Mouse (Mus musculus) neural tube, embryonic 11.5 days (tissue): ENCODE data around the gene Rbm25. TPM values are rescaled to one million over a fixed set of nuclear protein-coding genes. Genes with fewer than 3 reads are reported as not detected.

Experiments used
- ATAC-seq: fragments of 200-750 bp; cut with Nextera tagmentation; 2 replicates; pipeline ENCODE4 v1.8.0; 2017; ENCODE audit warnings: moderate number of reproducible peaks, mild to moderate bottlenecking, moderate TSS enrichment, moderate library complexity; ENCODE audit not compliant: insufficient read depth, low FRiP score, low TSS enrichment
- DNase-seq: peaks from one replicate; pipeline ENCODE4 v3.0.0-alpha.2; 2015; ENCODE audit warnings: low spot score
- H3K27ac ChIP-seq: fragments of 300-500 bp; sonication (generic); 2 replicates; pipeline ENCODE4 v1.5.1; 2014; ENCODE audit warnings: low read depth, mild to moderate bottlenecking, low read length
- H3K27me3 ChIP-seq: fragments of 300-500 bp; sonication (generic); 2 replicates; pipeline ENCODE4 v1.6.1; 2014; ENCODE audit warnings: mild to moderate bottlenecking, low read length, mixed read lengths; ENCODE audit not compliant: control insufficient read depth, insufficient read depth
- H3K36me3 ChIP-seq: fragments of 300-500 bp; sonication (generic); 2 replicates; pipeline ENCODE4 v1.6.1; 2014; ENCODE audit warnings: mild to moderate bottlenecking, low read length, moderate library complexity, mixed read lengths; ENCODE audit not compliant: control insufficient read depth, insufficient read depth
- H3K4me1 ChIP-seq: fragments of 300-500 bp; sonication (generic); 2 replicates; pipeline ENCODE4 v1.6.1; 2014; ENCODE audit warnings: low read length, mixed read lengths; ENCODE audit not compliant: control insufficient read depth, insufficient read depth
- H3K4me2 ChIP-seq: fragments of 300-500 bp; sonication (generic); 2 replicates; pipeline ENCODE4 v1.6.1; 2014; ENCODE audit warnings: low read depth, mild to moderate bottlenecking, moderate library complexity
- H3K4me3 ChIP-seq: fragments of 300-500 bp; sonication (generic); 2 replicates; pipeline ENCODE4 v1.5.1; 2014; ENCODE audit warnings: low read depth, low read length
- H3K9ac ChIP-seq: fragments of 300-500 bp; sonication (generic); 2 replicates; pipeline ENCODE4 v1.6.1; 2014; ENCODE audit warnings: mild to moderate bottlenecking, low read length
- H3K9me3 ChIP-seq: fragments of 300-500 bp; sonication (generic); 2 replicates; pipeline ENCODE4 v1.6.1; 2016; ENCODE audit warnings: low read length; ENCODE audit not compliant: control insufficient read depth
- WGBS: fragments of 180-500 bp; shearing (Covaris S2); extraction: QIAGEN DNeasy Blood & Tissue Kit; methylation state at CpG from one replicate; pipeline ENCODE4 v1.1.7; 2014; 5-methylcytosine and 5-hydroxymethylcytosine counted together
- polyA plus RNA-seq: library from polyadenylated mRNA; unstranded; fragments of >200 nt; fragmentation: Nextera tagmentation; extraction: Ambion mirVana; gene quantifications from 2 replicates; pipeline ENCODE4 v1.2.1, GENCODE M21; 2014

Gene Rbm25
- polyA plus RNA-seq, 1 experiment from 2014 or later: 251 TPM

- WGBS: 34% methylated on average over 4 of the region's 4 CpGs
- H3K4me1 ChIP-seq: no peaks in the 10 kb centered on the region
- no peak overlapping the region for H3K4me2 ChIP-seq
- H3K9me3 ChIP-seq: no peaks in the 10 kb centered on the region
- DNase-seq (peak; percentile 31), ATAC-seq (peak; percentile 60; the same call in 1 of the 2 replicates)
- peaks cover 2% of the 10 kb centered on the region for H3K36me3 ChIP-seq
- no peak overlapping the region for H3K9ac ChIP-seq
- no peak overlapping the region for H3K4me3 ChIP-seq
- no peak overlapping the region for H3K27ac ChIP-seq
- no peaks in the 10 kb centered on the region for H3K27me3 ChIP-seq
Measured at GRCm38 (mm10) chr12:83702796-83703195, 71.8 kb downstream of the Rbm25 start.

DNA sequence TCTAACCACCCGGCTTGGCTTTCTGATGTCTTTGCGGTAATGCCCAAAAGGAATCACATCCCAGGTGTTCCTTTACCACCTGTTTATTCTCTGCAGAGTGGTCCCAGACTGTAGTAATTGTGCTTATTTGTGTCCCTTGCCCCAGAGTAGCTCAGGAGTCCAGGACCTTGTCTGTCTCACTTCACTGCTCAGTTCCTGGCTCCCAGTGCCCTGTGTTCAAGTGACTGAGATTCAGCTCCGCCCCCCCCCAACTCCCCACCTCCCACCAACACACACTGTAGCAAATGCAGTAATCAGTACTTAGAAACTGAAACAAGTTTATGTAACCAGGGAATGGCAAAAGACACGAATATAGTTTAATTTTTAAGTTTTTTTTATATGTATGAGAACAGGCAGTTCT lies 75.9 kb downstream of the Rbm25 start:
- 66% methylated on average over 4 of the region's 4 CpGs for WGBS
- H3K36me3 ChIP-seq: peaks cover 2% of the 10 kb centered on the region; the same call in 1 of the 2 replicates

DNA sequence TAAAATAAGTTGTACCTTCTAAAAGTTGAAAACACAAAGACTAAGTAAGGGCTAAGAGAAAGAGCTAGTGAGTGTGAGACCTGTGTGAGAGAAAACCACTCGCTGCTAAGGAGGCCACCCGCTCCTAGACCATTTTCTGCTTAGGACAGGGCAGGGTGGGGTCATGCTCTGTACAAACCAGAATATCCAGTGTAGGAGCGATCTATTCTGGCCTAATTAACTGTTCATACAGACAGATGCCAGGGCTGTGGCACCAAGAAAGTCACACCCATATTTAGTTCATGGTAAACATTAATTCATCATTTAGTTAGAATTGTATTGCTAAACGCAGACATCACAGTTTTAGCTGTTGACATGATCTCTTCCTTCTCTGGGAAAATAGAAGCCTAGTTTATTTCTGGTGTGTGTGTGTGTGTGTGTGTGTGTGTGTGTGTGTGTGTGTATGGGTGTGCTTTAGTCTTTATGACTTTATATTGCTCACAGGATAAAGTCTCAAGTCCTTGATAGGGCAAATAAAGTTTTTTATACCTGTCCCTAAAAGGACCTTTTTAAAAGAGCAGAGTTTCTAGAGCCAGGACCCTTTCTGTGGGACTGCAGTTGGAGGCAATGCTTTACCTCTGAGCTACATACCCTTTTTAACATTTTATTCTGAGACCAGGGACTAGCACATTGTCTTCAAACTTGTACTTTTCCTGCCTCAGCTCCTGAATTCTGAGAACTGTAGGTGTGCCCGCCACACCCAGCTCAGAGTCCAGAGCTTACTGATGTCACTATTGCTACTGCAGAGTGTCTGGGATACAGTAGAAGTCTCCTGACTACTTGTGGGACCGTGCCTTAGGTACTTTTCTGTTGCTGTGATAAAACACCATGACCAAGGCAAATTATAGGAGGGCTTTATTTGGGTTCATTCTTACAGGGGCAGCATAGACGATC lies 77.4 kb downstream of the Rbm25 start:
- WGBS: 88% methylated on average over 7 of the region's 7 CpGs
- Histone ChIP-seq H3K36me3 (peaks cover 5% of the 10 kb centered on the region), H3K27me3 (no peaks in the 10 kb centered on the region), H3K9me3 (no peaks in the 10 kb centered on the region), H3K4me3 (no peak overlapping the region), H3K9ac (no peak overlapping the region), H3K4me2 (no peak overlapping the region), H3K27ac (no peak overlapping the region), H3K4me1 (no peaks in the 10 kb centered on the region)
- no peak for ATAC-seq
- DNase-seq: no peak

More for the DNA sequence above, 75.9 kb downstream of the Rbm25 start:
- DNase-seq (no peak), ATAC-seq (no peak)
- Histone ChIP-seq H3K9ac (no peak overlapping the region), H3K4me1 (no peaks in the 10 kb centered on the region), H3K27me3 (no peaks in the 10 kb centered on the region), H3K4me2 (no peak overlapping the region), H3K9me3 (no peaks in the 10 kb centered on the region), H3K27ac (no peak overlapping the region), H3K4me3 (no peak overlapping the region)

DNA sequence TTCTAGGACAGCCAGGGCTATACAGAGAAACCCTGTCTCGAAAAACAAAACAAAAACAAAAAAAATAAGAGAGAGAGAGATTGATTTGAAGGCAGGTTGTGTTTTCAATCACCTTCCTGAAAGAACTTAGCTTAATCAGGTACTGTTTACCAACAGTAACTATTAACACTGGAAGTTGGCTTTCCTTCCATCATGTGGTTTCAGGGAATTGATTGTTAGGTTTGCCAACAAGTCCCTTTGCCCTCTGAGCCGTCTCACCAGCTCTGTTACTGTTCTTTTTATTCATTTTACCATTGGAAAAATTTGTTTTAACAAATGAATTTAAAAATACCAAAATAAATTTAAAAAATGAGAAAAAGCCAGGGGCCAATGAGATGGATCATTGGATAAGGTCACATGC lies 78.9 kb downstream of the Rbm25 start:
- Histone ChIP-seq H3K27ac (no peak overlapping the region), H3K4me2 (no peak overlapping the region), H3K4me1 (no peaks in the 10 kb centered on the region), H3K4me3 (no peak overlapping the region), H3K27me3 (no peaks in the 10 kb centered on the region), H3K9me3 (no peaks in the 10 kb centered on the region), H3K36me3 (peaks cover 3% of the 10 kb centered on the region), H3K9ac (no peak overlapping the region)
- WGBS: 94% methylated on average over 2 of the region's 2 CpGs
- DNase-seq (no peak), ATAC-seq (no peak)

GRCm38 (mm10) chr12:83713749-83714148 lies 82.7 kb downstream of the Rbm25 start:
- no peak for ATAC-seq
- peak; percentile 28 for DNase-seq
- no peak overlapping the region for H3K9ac ChIP-seq
- H3K4me3 ChIP-seq: no peak overlapping the region
- no peak overlapping the region for H3K27ac ChIP-seq
- H3K27me3 ChIP-seq: no peaks in the 10 kb centered on the region
- 67% methylated on average over 2 of the region's 2 CpGs for WGBS
- H3K4me2 ChIP-seq: no peak overlapping the region
- H3K36me3 ChIP-seq: peaks cover 10% of the 10 kb centered on the region
- no peaks in the 10 kb centered on the region for H3K9me3 ChIP-seq
- no peaks in the 10 kb centered on the region for H3K4me1 ChIP-seq

GRCm38 (mm10) chr12:83716416-83717184 lies 85.6 kb downstream of the Rbm25 start:
- Histone ChIP-seq H3K36me3 (peaks cover 12% of the 10 kb centered on the region), H3K27ac (no peak overlapping the region)

GRCm38 (mm10) chr12:83719431-83719830 lies 88.4 kb downstream of the Rbm25 start:
- Histone ChIP-seq H3K36me3 (peaks cover 13% of the 10 kb centered on the region), H3K4me2 (no peak overlapping the region), H3K27me3 (no peaks in the 10 kb centered on the region), H3K9ac (no peak overlapping the region), H3K9me3 (no peaks in the 10 kb centered on the region), H3K27ac (no peak overlapping the region), H3K4me3 (no peak overlapping the region), H3K4me1 (no peaks in the 10 kb centered on the region)
- ATAC-seq (no peak), DNase-seq (no peak)
- WGBS: 78% methylated on average over 1 of the region's 1 CpGs

More at GRCm38 (mm10) chr12:83716416-83717184, 85.6 kb downstream of the Rbm25 start:
- no peaks in the 10 kb centered on the region for H3K9me3 ChIP-seq
- no peak for DNase-seq
- WGBS: 90% methylated on average over 15 of the region's 15 CpGs
- no peak overlapping the region for H3K9ac ChIP-seq
- H3K4me3 ChIP-seq: no peak overlapping the region
- H3K4me2 ChIP-seq: no peak overlapping the region
- no peak for ATAC-seq
- H3K4me1 ChIP-seq: no peaks in the 10 kb centered on the region
- no peaks in the 10 kb centered on the region for H3K27me3 ChIP-seq

- Histone ChIP-seq H3K36me3 (peaks cover 16% of the 10 kb centered on the region), H3K4me3 (no peak overlapping the region), H3K9me3 (no peaks in the 10 kb centered on the region), H3K27me3 (no peaks in the 10 kb centered on the region), H3K4me2 (no peak overlapping the region), H3K27ac (no peak overlapping the region), H3K4me1 (no peaks in the 10 kb centered on the region), H3K9ac (no peak overlapping the region)
- WGBS: 78% methylated on average over 6 of the region's 6 CpGs
- no peak for ATAC-seq
- no peak for DNase-seq
Measured at GRCm38 (mm10) chr12:83721281-83721680, 90.2 kb downstream of the Rbm25 start.
